Mouse (Mus musculus) Muller cell, postnatal 12 days (primary cell): ENCODE measurements around the gene Vwa7.

Source experiments
- DNase-seq: peaks from one replicate; pipeline ENCODE4 v3.0.0-alpha.2; 2015; ENCODE audit errors: inconsistent ontology term

Gene Vwa7

GRCm38 (mm10) chr17:35045807-35046680, 29.7 kb downstream of the Vwa7 start:
- no peak for DNase-seq

GRCm38 (mm10) chr17:35046681-35047455, 30.5 kb downstream of the Vwa7 start, which contains the start of gene Msh5:
TSS of gene Msh5 (minus strand) at chr17:35046745.
- peak; percentile 100 for DNase-seq

GRCm38 (mm10) chr17:35047688-35048087, 31.3 kb downstream of the Vwa7 start:
- DNase-seq: no peak

- no peak for DNase-seq
Observed at GRCm38 (mm10) chr17:35048149-35048931, 32.0 kb downstream of the Vwa7 start.

GRCm38 (mm10) chr17:35048932-35049440, 32.6 kb downstream of the Vwa7 start:
- no peak for DNase-seq

GRCm38 (mm10) chr17:35049561-35050016, 33.2 kb downstream of the Vwa7 start, which contains the start of gene Clic1:
TSS of gene Clic1 (plus strand) at chr17:35049966.
- DNase-seq: peak; percentile 67

- peak; percentile 80 for DNase-seq
Observed at GRCm38 (mm10) chr17:35050126-35050750, 33.9 kb downstream of the Vwa7 start.

- peak; percentile 95 for DNase-seq
Observed at GRCm38 (mm10) chr17:35051156-35052086, 35.0 kb downstream of the Vwa7 start.

- DNase-seq: no peak
Observed at GRCm38 (mm10) chr17:35052271-35052798, 36.0 kb downstream of the Vwa7 start.

- no peak for DNase-seq
Observed at GRCm38 (mm10) chr17:35055691-35056495, 39.5 kb downstream of the Vwa7 start.

GRCm38 (mm10) chr17:35057090-35057489, 40.7 kb downstream of the Vwa7 start:
- DNase-seq: no peak

- DNase-seq: no peak
Observed at GRCm38 (mm10) chr17:35058316-35058715, 41.9 kb downstream of the Vwa7 start.

- DNase-seq: peak; percentile 95
Observed at GRCm38 (mm10) chr17:35058911-35059892, 42.8 kb downstream of the Vwa7 start, which contains the start of gene Ddah2. TSS of gene Ddah2 (plus strand) at chr17:35059035.

- no peak for DNase-seq
Observed at GRCm38 (mm10) chr17:35060071-35060470, 43.7 kb downstream of the Vwa7 start.

- DNase-seq: no peak
Observed at GRCm38 (mm10) chr17:35060737-35061297, 44.4 kb downstream of the Vwa7 start.

GRCm38 (mm10) chr17:35061299-35061698, 44.9 kb downstream of the Vwa7 start:
- no peak for DNase-seq

GRCm38 (mm10) chr17:35063466-35063865, 47.1 kb downstream of the Vwa7 start:
- no peak for DNase-seq
